Mouse (Mus musculus): ENCODE measurements at regions not wholly inside any gene's neighbourhood (a gene's known extent, or its start where the extent isn't known, plus 50 kb on each side); places are given as distances from the start of the nearest gene placed in this dataset.
A peak's percentile ranks its signal among the peaks of the same experiment; 100 is the strongest.

GRCm38 (mm10) chr15:10840621-10841034, 111.5 kb upstream of the C1qtnf3 start:
- DNase-seq: no peak

DNA sequence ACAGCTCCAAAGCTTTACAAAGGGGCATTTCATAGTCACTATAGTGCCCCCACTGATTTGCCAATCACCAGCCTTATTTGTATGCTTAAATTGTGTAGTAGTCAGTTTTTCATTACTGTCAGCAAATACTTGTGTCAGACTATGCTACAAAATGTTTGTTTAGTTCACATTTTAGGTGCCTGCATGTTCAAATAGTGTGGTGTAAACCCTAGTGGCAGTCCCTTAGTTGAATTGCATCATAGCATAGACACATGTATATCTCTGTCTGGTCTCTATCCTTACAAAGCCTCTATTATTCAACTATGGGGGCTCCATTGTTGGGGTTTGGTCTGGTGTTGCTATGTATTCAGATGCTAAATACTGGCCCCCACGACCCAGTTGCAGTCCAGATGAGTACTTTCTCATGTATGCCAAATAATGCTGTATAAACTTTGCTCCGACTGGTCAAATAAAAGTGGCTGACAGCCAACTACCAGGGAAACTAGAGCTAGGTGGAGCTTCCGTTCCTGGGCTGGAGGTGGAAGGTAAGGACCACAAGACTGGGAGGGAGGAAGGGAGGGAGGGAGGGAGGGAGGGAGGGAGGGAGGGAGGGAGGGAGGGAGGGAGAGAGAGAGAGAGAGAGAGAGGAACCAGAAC, 109.0 kb upstream of the C1qtnf3 start:
- no peak for DNase-seq

- no peak for DNase-seq
Measured at GRCm38 (mm10) chr15:10846722-10847121, 105.4 kb upstream of the C1qtnf3 start.

- DNase-seq: no peak
Measured at GRCm38 (mm10) chr15:10864004-10864775, 87.9 kb upstream of the C1qtnf3 start.

DNA sequence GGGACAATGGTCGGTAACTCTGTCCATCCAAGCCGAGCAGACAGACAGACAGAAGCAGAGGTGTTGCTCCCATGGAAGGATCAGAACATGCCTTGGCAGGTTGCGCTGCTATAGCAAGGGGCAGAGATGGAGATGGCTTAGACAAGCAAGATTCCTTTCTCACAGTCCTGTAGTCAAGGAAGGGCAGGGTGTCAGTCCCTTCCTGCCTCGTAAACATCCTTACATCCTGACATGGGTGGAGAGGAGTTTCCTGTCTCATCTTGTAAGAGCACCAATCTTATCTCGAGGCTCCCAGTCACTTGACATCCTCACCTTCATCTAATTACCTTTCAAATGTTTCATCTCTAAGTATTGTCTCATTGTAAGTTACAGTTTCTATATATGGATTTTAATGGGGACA, 87.0 kb upstream of the C1qtnf3 start:
- no peak for DNase-seq

GRCm38 (mm10) chr15:10866794-10867193, 85.3 kb upstream of the C1qtnf3 start:
- DNase-seq: no peak

DNA sequence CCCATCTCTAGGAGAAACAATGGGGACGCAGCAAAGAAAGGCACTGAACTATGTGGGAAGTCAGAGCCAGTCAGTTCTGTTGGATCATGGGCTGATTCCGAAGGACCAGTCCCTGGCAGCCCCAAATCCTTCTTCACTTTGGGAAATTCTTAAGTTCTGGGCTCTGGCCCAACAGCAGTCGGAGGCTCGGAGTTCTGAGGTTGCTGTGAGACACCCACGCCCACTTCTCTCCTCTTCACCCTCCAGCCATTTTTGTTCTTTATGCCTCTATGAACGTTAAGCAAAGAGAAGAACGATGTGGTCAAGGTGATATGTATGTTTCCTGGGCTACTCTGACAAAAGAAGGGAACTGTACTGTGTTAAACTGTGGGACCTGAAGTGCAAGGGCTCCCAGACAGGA, 84.0 kb upstream of the C1qtnf3 start:
- DNase-seq: no peak

GRCm38 (mm10) chr15:10868716-10869585, 83.2 kb upstream of the C1qtnf3 start:
- DNase-seq: no peak

GRCm38 (mm10) chr15:10869879-10870278, 82.3 kb upstream of the C1qtnf3 start:
- no peak for DNase-seq

GRCm38 (mm10) chr15:10872322-10872967, 79.7 kb upstream of the C1qtnf3 start:
- no peak for DNase-seq

GRCm38 (mm10) chr15:10876328-10876727, 75.8 kb upstream of the C1qtnf3 start:
- DNase-seq: peak in 1 of 2 experiments; percentile 8

- DNase-seq: no peak
Measured at GRCm38 (mm10) chr15:10881726-10882125, 70.4 kb upstream of the C1qtnf3 start.

- DNase-seq: no peak
Measured at GRCm38 (mm10) chr15:10887990-10888389, 64.1 kb upstream of the C1qtnf3 start.

- peak in 1 of 2 experiments; percentile 9 for DNase-seq
Measured at GRCm38 (mm10) chr15:10890220-10890921, 61.8 kb upstream of the C1qtnf3 start.

GRCm38 (mm10) chr15:10898309-10898708, 53.8 kb upstream of the C1qtnf3 start:
- DNase-seq: no peak

GRCm38 (mm10) chr15:10898715-10899486, 53.2 kb upstream of the C1qtnf3 start:
- DNase-seq: no peak

DNA sequence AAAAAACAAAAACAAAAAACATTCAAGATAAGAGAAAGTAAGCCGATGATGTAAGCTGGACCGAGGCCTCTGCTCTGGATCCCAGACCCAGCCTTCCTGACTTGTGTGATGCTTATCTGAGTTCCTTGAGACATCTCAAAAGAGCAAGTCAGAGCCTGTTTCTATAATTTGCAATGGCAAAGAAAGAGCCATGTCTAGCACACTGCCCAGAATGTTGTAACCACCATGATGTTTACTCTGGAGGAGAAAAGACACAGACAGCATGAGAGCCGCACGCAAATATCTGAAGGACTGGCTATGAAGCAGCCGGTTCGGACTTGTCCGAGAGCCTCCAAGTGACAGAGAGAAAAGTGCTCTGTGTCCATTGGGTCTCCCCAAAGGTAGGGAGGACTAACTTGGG, 52.2 kb upstream of the C1qtnf3 start:
- no peak for DNase-seq

DNA sequence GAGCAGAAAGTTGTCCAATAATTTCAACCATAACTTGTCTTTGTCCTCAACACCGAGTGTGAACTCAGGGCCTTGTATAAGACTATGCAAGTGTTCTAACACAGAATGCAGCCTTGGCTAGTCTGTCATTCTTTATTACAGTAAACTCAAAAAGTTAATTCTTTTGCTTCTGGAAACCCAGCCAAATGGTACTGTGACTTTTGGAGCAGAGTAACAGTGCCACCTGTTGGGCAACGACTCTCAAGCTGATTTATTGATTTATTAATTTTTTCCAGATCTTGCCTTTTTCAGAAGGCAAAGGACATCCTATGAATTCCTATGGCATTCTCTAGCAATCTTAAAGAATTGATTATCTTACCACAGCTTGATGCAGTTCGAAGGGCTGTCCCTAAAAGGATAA, 51.1 kb upstream of the C1qtnf3 start:
- peak in 1 of 2 experiments; percentile 12 for DNase-seq

GRCm38 (mm10) chr15:10901745-10902262, 50.3 kb upstream of the C1qtnf3 start:
- no peak for DNase-seq
